ENCODE assay signal across 9 mouse cellular contexts in genomic region chr11:22873383-22873782, GRCm38 (mm10). TPM values are rescaled to one million over a fixed set of nuclear protein-coding genes. Genes with fewer than 3 reads are reported as not detected.
DNase-seq lines count a peak whose midpoint lies in the region; ATAC-seq lines count a peak whose summit lies in the region.
"Had no signal": no experiment of that assay in that cellular context is flagged by ENCODE, and none has a peak within 500 bp of the region (broad histone marks: within the 10 kb centered on the region; RNA-seq: fewer than 3 reads in every experiment).

No protein-coding gene starts in this region.

- no peak for DNase-seq in embryonic facial prominence, embryonic 10.5 days (ENCODE audit: low spot score)
- no peak for DNase-seq in liver, embryonic 13.5 days
- peak; percentile 46 for DNase-seq in cerebellum, adult 9-10 months
- peak; percentile 35 for DNase-seq in kidney, postnatal 14 days
- no peak for DNase-seq in adrenal gland, adult 18-20 months (ENCODE audit: low spot score in 2 of 2)

- H3K36me3 ChIP-seq in embryonic facial prominence, embryonic 13.5 days, result no peaks in the 10 kb centered on the region
- H3K36me3 ChIP-seq in embryonic facial prominence, embryonic 10.5 days (replicated peaks), result no peaks in the 10 kb centered on the region
- no peaks in the 10 kb centered on the region for H3K36me3 ChIP-seq in liver, embryonic 13.5 days
- no peaks in the 10 kb centered on the region for H3K36me3 ChIP-seq in liver, embryonic 12.5 days
- H3K36me3 ChIP-seq in forebrain, embryonic 16.5 days (ENCODE audit: control insufficient read depth, insufficient read depth), result no peaks in the 10 kb centered on the region

- 0 out of 2 replicates have a peak overlapping the region, but pooled peaks have one; percentile 16 for H3K27ac ChIP-seq in embryonic facial prominence, embryonic 13.5 days
- H3K27ac ChIP-seq in embryonic facial prominence, embryonic 10.5 days (replicated peaks), result no peak overlapping the region
- 0 out of 2 replicates have a peak overlapping the region, but pooled peaks have one; percentile 4 for H3K27ac ChIP-seq in liver, embryonic 13.5 days
- no peak overlapping the region for H3K27ac ChIP-seq in liver, embryonic 12.5 days
- H3K27ac ChIP-seq in forebrain, embryonic 16.5 days (ENCODE audit: low read length), result no peak overlapping the region

- H3K9me3 ChIP-seq in embryonic facial prominence, embryonic 13.5 days, result no peaks in the 10 kb centered on the region
- no peaks in the 10 kb centered on the region for H3K9me3 ChIP-seq in embryonic facial prominence, embryonic 10.5 days
- H3K9me3 ChIP-seq in liver, embryonic 13.5 days (replicated peaks), result no peaks in the 10 kb centered on the region
- H3K9me3 ChIP-seq in liver, embryonic 12.5 days (replicated peaks), result no peaks in the 10 kb centered on the region
- no peaks in the 10 kb centered on the region for H3K9me3 ChIP-seq in forebrain, embryonic 16.5 days (ENCODE audit: control insufficient read depth, low read length)

- H3K9ac ChIP-seq in embryonic facial prominence, embryonic 13.5 days, result no peak overlapping the region
- no peak overlapping the region for H3K9ac ChIP-seq in liver, embryonic 13.5 days
- H3K9ac ChIP-seq in liver, embryonic 12.5 days, result no peak overlapping the region
- no peak overlapping the region for H3K9ac ChIP-seq in forebrain, embryonic 16.5 days (replicated peaks; ENCODE audit: low read depth, low read length)

- H3K4me3 ChIP-seq in embryonic facial prominence, embryonic 13.5 days, result no peak overlapping the region
- no peak overlapping the region for H3K4me3 ChIP-seq in embryonic facial prominence, embryonic 10.5 days
- H3K4me3 ChIP-seq in liver, embryonic 13.5 days (replicated peaks), result no peak overlapping the region
- no peak overlapping the region for H3K4me3 ChIP-seq in liver, embryonic 12.5 days
- H3K4me3 ChIP-seq in forebrain, embryonic 16.5 days (replicated peaks; ENCODE audit: low read length), result no peak overlapping the region

- 57% methylated on average over 4 of the region's 4 CpGs for WGBS in embryonic facial prominence, embryonic 13.5 days
- WGBS in embryonic facial prominence, embryonic 10.5 days, result 61% methylated on average over 4 of the region's 4 CpGs
- WGBS in liver, embryonic 13.5 days (ENCODE audit: insufficient replicate concordance), result 61% methylated on average over 4 of the region's 4 CpGs
- WGBS in liver, embryonic 12.5 days (ENCODE audit: insufficient replicate concordance), result 73% methylated on average over 4 of the region's 4 CpGs
- WGBS in forebrain, embryonic 16.5 days, result 50% methylated on average over 4 of the region's 4 CpGs

- H3K4me1 ChIP-seq in embryonic facial prominence, embryonic 13.5 days, result peaks cover 13% of the 10 kb centered on the region; the same call in 1 of the 2 replicates
- H3K4me1 ChIP-seq in embryonic facial prominence, embryonic 10.5 days, result peaks cover 17% of the 10 kb centered on the region; the same call in 1 of the 2 replicates
- peaks cover 36% of the 10 kb centered on the region for H3K4me1 ChIP-seq in liver, embryonic 13.5 days (replicated peaks)
- peaks cover 48% of the 10 kb centered on the region for H3K4me1 ChIP-seq in liver, embryonic 12.5 days
- peaks cover 8% of the 10 kb centered on the region for H3K4me1 ChIP-seq in forebrain, embryonic 16.5 days (replicated peaks; ENCODE audit: control insufficient read depth, insufficient read depth, low read length)

- no peak overlapping the region for H3K4me2 ChIP-seq in embryonic facial prominence, embryonic 13.5 days
- H3K4me2 ChIP-seq in liver, embryonic 13.5 days, result no peak overlapping the region
- no peak overlapping the region for H3K4me2 ChIP-seq in liver, embryonic 12.5 days
- H3K4me2 ChIP-seq in forebrain, embryonic 16.5 days (ENCODE audit: low read length), result no peak overlapping the region

- no peak for ATAC-seq in embryonic facial prominence, embryonic 13.5 days (ENCODE audit: insufficient number of reproducible peaks, insufficient read depth, low FRiP score, low TSS enrichment, low read depth)
- no peak for ATAC-seq in liver, embryonic 13.5 days (ENCODE audit: low read depth)
- ATAC-seq in liver, embryonic 12.5 days, result no peak
- ATAC-seq in forebrain, embryonic 16.5 days, result no peak
- ATAC-seq: forebrain, embryonic 14.5 days had no signal

- H3K27me3 ChIP-seq in embryonic facial prominence, embryonic 13.5 days, result no peaks in the 10 kb centered on the region
- H3K27me3 ChIP-seq in embryonic facial prominence, embryonic 10.5 days (replicated peaks; ENCODE audit: low read depth, poor library complexity, severe bottlenecking), result no peaks in the 10 kb centered on the region
- H3K27me3 ChIP-seq in liver, embryonic 13.5 days, result no peaks in the 10 kb centered on the region
- no peaks in the 10 kb centered on the region for H3K27me3 ChIP-seq in liver, embryonic 12.5 days (replicated peaks)
- H3K27me3 ChIP-seq in forebrain, embryonic 16.5 days (replicated peaks; ENCODE audit: control insufficient read depth, insufficient read depth, low read length), result no peaks in the 10 kb centered on the region

RNA-seq across cellular contexts. Expression of gene B3gnt2, which starts 12.6 kb away (rescaled TPM):
- polyA plus RNA-seq in embryonic facial prominence, embryonic 13.5 days (2015; fragmentation: Nextera tagmentation; extraction: Ambion mirVana), result 7.0 and 8.5 TPM in 2 replicates
- polyA plus RNA-seq in embryonic facial prominence, embryonic 10.5 days (2016; fragmentation: Nextera tagmentation; extraction: Ambion mirVana), result 2.4 and 3.4 TPM in 2 replicates
- polyA plus RNA-seq in liver, embryonic 13.5 days (2015; fragmentation: Nextera tagmentation; extraction: Ambion mirVana), result 4.8 TPM in 2 replicates
- polyA plus RNA-seq in liver, embryonic 12.5 days (2016; fragmentation: Nextera tagmentation; extraction: Ambion mirVana), result 4.8 and 5.5 TPM in 2 replicates
- total RNA-seq in adrenal gland, adult 18-20 months (2021), result 10 to 100 TPM; 34.6 to 60.6 TPM
- polyA plus RNA-seq in forebrain, embryonic 16.5 days (2015; fragmentation: Nextera tagmentation; extraction: Ambion mirVana), result 1.1 and 3.1 TPM in 2 replicates

Comparison
In these comparisons a context has a peak if more than half of its experiments do, and no peak if none do; other contexts are left out.
1. H3K27ac ChIP-seq: peak in embryonic facial prominence, embryonic 13.5 days (single experiment) and liver, embryonic 13.5 days (single experiment); none in embryonic facial prominence, embryonic 10.5 days (single experiment), liver, embryonic 12.5 days (single experiment) and forebrain, embryonic 16.5 days (single experiment).
2. DNase-seq: peak in cerebellum, adult 9-10 months (single experiment) and kidney, postnatal 14 days (single experiment); none in embryonic facial prominence, embryonic 10.5 days (single experiment), liver, embryonic 13.5 days (single experiment) and adrenal gland, adult 18-20 months (0 of 2).